Mouse (Mus musculus) forebrain, embryonic 16.5 days (tissue): ENCODE data around the gene Arpc5. TPM values are rescaled to one million over a fixed set of nuclear protein-coding genes. Genes with fewer than 3 reads are reported as not detected.
"Not testable (repeated sequence)": the region's sequence is repeated elsewhere in the genome, so short reads cannot be mapped to it uniquely, and the experiment has no call there.

Experiments used
- ATAC-seq: fragments of 200-750 bp; cut with Nextera tagmentation; 2 replicates; pipeline ENCODE4 v1.8.0; 2017; ENCODE audit warnings: mild to moderate bottlenecking, moderate library complexity
- H3K27ac ChIP-seq: fragments of 300-500 bp; sonication (generic); 2 replicates; pipeline ENCODE4 v1.5.1; 2014; ENCODE audit warnings: low read length, control low read depth
- H3K27me3 ChIP-seq: fragments of 300-500 bp; sonication (generic); replicated peaks from 2 replicates; pipeline ENCODE4 v1.6.1; 2014; ENCODE audit warnings: low read length; ENCODE audit not compliant: control insufficient read depth, insufficient read depth
- H3K36me3 ChIP-seq: fragments of 300-500 bp; sonication (generic); 2 replicates; pipeline ENCODE4 v1.6.1; 2014; ENCODE audit not compliant: control insufficient read depth, insufficient read depth
- H3K4me1 ChIP-seq: fragments of 300-500 bp; sonication (generic); replicated peaks from 2 replicates; pipeline ENCODE4 v1.6.1; 2014; ENCODE audit warnings: low read length; ENCODE audit not compliant: control insufficient read depth, insufficient read depth
- H3K4me2 ChIP-seq: fragments of 300-500 bp; sonication (generic); 2 replicates; pipeline ENCODE4 v1.6.1; 2014; ENCODE audit warnings: mild to moderate bottlenecking, low read length, control low read depth
- H3K4me3 ChIP-seq: fragments of 300-500 bp; sonication (generic); replicated peaks from 2 replicates; pipeline ENCODE4 v1.5.1; 2014; ENCODE audit warnings: mild to moderate bottlenecking, low read length, control low read depth
- H3K9ac ChIP-seq: fragments of 300-500 bp; sonication (generic); replicated peaks from 2 replicates; pipeline ENCODE4 v1.6.1; 2014; ENCODE audit warnings: low read depth, low read length, control low read depth
- H3K9me3 ChIP-seq: fragments of 300-500 bp; sonication (generic); 2 replicates; pipeline ENCODE4 v1.6.1; 2016; ENCODE audit warnings: low read length; ENCODE audit not compliant: control insufficient read depth
- WGBS: fragments of 180-500 bp; shearing (Covaris S2); extraction: QIAGEN DNeasy Blood & Tissue Kit; methylation state at CpG from one replicate; pipeline ENCODE4 v1.1.7; 2014; 5-methylcytosine and 5-hydroxymethylcytosine counted together
- polyA plus RNA-seq: library from polyadenylated mRNA; unstranded; fragments of >200 nt; fragmentation: Nextera tagmentation; extraction: Ambion mirVana; gene quantifications from 2 replicates; pipeline ENCODE4 v1.2.1, GENCODE M21; 2015

Arpc5 gene
- polyA plus RNA-seq, 1 experiment from 2014 or later: 415 TPM

GRCm38 (mm10) chr1:152771016-152771415 lies 4.7 kb downstream of the Arpc5 start:
- Histone ChIP-seq H3K9ac (no peak overlapping the region), H3K4me1 (peaks cover 10% of the 10 kb centered on the region), H3K27ac (no peak overlapping the region), H3K4me2 (no peak overlapping the region), H3K4me3 (no peak overlapping the region), H3K27me3 (no peaks in the 10 kb centered on the region), H3K9me3 (no peaks in the 10 kb centered on the region), H3K36me3 (peaks cover 23% of the 10 kb centered on the region)
- 86% methylated on average over 9 of the region's 9 CpGs for whole genome bisulfite sequencing
- ATAC-seq: no peak

- not testable (repeated sequence) for H3K4me2 ChIP-seq, H3K4me1 ChIP-seq, ATAC-seq, H3K9ac ChIP-seq, H3K9me3 ChIP-seq, H3K27ac ChIP-seq, H3K4me3 ChIP-seq, H3K27me3 ChIP-seq
- peaks cover 22% of the 10 kb centered on the region for H3K36me3 ChIP-seq
- 98% methylated on average over 3 of the region's 3 CpGs for WGBS
Observed at GRCm38 (mm10) chr1:152774601-152775000, 8.3 kb downstream of the Arpc5 start.

- Histone ChIP-seq H3K27me3 (no peaks in the 10 kb centered on the region), H3K9me3 (no peaks in the 10 kb centered on the region), H3K4me2 (no peak overlapping the region), H3K36me3 (peaks cover 7% of the 10 kb centered on the region), H3K9ac (no peak overlapping the region), H3K4me3 (no peak overlapping the region), H3K4me1 (no peaks in the 10 kb centered on the region), H3K27ac (no peak overlapping the region)
- 33% methylated on average over 10 of the region's 10 CpGs for WGBS
- ATAC-seq: peak; percentile 61; the same call in 1 of the 2 replicates
Observed at GRCm38 (mm10) chr1:152779071-152779737, 12.9 kb downstream of the Arpc5 start.

GRCm38 (mm10) chr1:152784620-152785019 lies 18.3 kb downstream of the Arpc5 start:
- H3K27ac ChIP-seq: no peak overlapping the region
- no peaks in the 10 kb centered on the region for H3K4me1 ChIP-seq
- H3K4me3 ChIP-seq: no peak overlapping the region
- H3K9ac ChIP-seq: no peak overlapping the region
- no peaks in the 10 kb centered on the region for H3K9me3 ChIP-seq
- no peaks in the 10 kb centered on the region for H3K27me3 ChIP-seq
- no peaks in the 10 kb centered on the region for H3K36me3 ChIP-seq
- ATAC-seq: no peak
- WGBS: 97% methylated on average over 8 of the region's 8 CpGs
- no peak overlapping the region for H3K4me2 ChIP-seq

- not testable (repeated sequence) for ATAC-seq, H3K9me3 ChIP-seq, H3K4me3 ChIP-seq, H3K4me2 ChIP-seq, H3K27me3 ChIP-seq, H3K4me1 ChIP-seq, H3K27ac ChIP-seq, H3K9ac ChIP-seq, H3K36me3 ChIP-seq
- WGBS: 93% methylated on average over 3 of the region's 3 CpGs
Observed at GRCm38 (mm10) chr1:152785446-152785845, 19.1 kb downstream of the Arpc5 start.

GRCm38 (mm10) chr1:152786953-152787352 lies 20.6 kb downstream of the Arpc5 start:
- no peaks in the 10 kb centered on the region for H3K36me3 ChIP-seq
- no peaks in the 10 kb centered on the region for H3K27me3 ChIP-seq
- H3K9me3 ChIP-seq: no peaks in the 10 kb centered on the region
- WGBS: 93% methylated on average over 4 of the region's 4 CpGs
- H3K9ac ChIP-seq: no peak overlapping the region
- no peaks in the 10 kb centered on the region for H3K4me1 ChIP-seq
- ATAC-seq: no peak
- no peak overlapping the region for H3K27ac ChIP-seq
- H3K4me3 ChIP-seq: no peak overlapping the region
- no peak overlapping the region for H3K4me2 ChIP-seq

- 20% methylated on average over 4 of the region's 4 CpGs for whole genome bisulfite sequencing
- H3K9ac ChIP-seq: no peak overlapping the region
- no peak overlapping the region for H3K27ac ChIP-seq
- no peaks in the 10 kb centered on the region for H3K9me3 ChIP-seq
- no peak overlapping the region for H3K4me3 ChIP-seq
- ATAC-seq: no peak
- H3K27me3 ChIP-seq: no peaks in the 10 kb centered on the region
- H3K4me2 ChIP-seq: no peak overlapping the region
- H3K4me1 ChIP-seq: peaks cover 7% of the 10 kb centered on the region; the same call in 1 of the 2 replicates
- H3K36me3 ChIP-seq: no peaks in the 10 kb centered on the region
Observed at GRCm38 (mm10) chr1:152788121-152788660, 21.8 kb downstream of the Arpc5 start.

GRCm38 (mm10) chr1:152790254-152790653 lies 23.9 kb downstream of the Arpc5 start:
- no peaks in the 10 kb centered on the region for H3K9me3 ChIP-seq
- no peak overlapping the region for H3K4me2 ChIP-seq
- ATAC-seq: no peak
- 35% methylated on average over 12 of the region's 12 CpGs for WGBS
- no peak overlapping the region for H3K9ac ChIP-seq
- no peak overlapping the region for H3K4me3 ChIP-seq
- H3K27ac ChIP-seq: no peak overlapping the region
- peaks cover 9% of the 10 kb centered on the region; the same call in 1 of the 2 replicates for H3K4me1 ChIP-seq
- H3K36me3 ChIP-seq: no peaks in the 10 kb centered on the region
- H3K27me3 ChIP-seq: no peaks in the 10 kb centered on the region

GRCm38 (mm10) chr1:152790821-152791220 lies 24.5 kb downstream of the Arpc5 start:
- WGBS: 29% methylated on average over 6 of the region's 6 CpGs
- Histone ChIP-seq H3K27ac (no peak overlapping the region), H3K36me3 (no peaks in the 10 kb centered on the region), H3K4me1 (peaks cover 9% of the 10 kb centered on the region; the same call in 1 of the 2 replicates), H3K4me2 (no peak overlapping the region), H3K4me3 (no peak overlapping the region), H3K27me3 (no peaks in the 10 kb centered on the region), H3K9me3 (no peaks in the 10 kb centered on the region), H3K9ac (no peak overlapping the region)
- no peak for ATAC-seq
